Mouse (Mus musculus) myocyte (in vitro differentiated cells): ENCODE results near the gene Plcd4.

Experiments used
- CEBPB ChIP-seq: IDR thresholded peaks from 2 replicates; pipeline ENCODE4 v1.6.1; 2011; ENCODE audit warnings: mild to moderate bottlenecking, moderate library complexity; ENCODE audit not compliant: poor library complexity, insufficient read depth, severe bottlenecking
- E2F4 ChIP-seq: IDR thresholded peaks from one replicate; pipeline ENCODE4 v1.6.1; 2011; ENCODE audit warnings: mild to moderate bottlenecking, control low read depth, moderate library complexity; ENCODE audit not compliant: insufficient read depth
- MAX ChIP-seq: IDR thresholded peaks from one replicate; pipeline ENCODE4 v1.6.1; 2011; ENCODE audit warnings: low read depth, mild to moderate bottlenecking, control low read depth
- MYOD1 ChIP-seq, 3 experiments: IDR thresholded peaks; one replicate each; pipeline ENCODE4 v1.6.1; 2011; ENCODE audit warnings: control low read depth in 2 of 3, low read depth in 2 of 3, mild to moderate bottlenecking in 2 of 3, moderate library complexity in 1 of 3; ENCODE audit not compliant: insufficient read length in 2 of 3, control insufficient read depth in 1 of 3
- MYOG ChIP-seq, 3 experiments: IDR thresholded peaks; one replicate each; pipeline ENCODE4 v1.6.1; 2011; ENCODE audit warnings: control low read depth in 2 of 3, low read depth in 2 of 3, mild to moderate bottlenecking in 2 of 3; ENCODE audit not compliant: insufficient read length in 2 of 3, control insufficient read depth in 1 of 3, insufficient read depth in 1 of 3
- POLR2A ChIP-seq: IDR thresholded peaks from one replicate; pipeline ENCODE4 v1.6.1; 2011; ENCODE audit warnings: low read depth, mild to moderate bottlenecking, control low read depth, moderate library complexity; ENCODE audit not compliant: insufficient read length
- POLR2AphosphoS2 ChIP-seq: IDR thresholded peaks from one replicate; pipeline ENCODE4 v1.6.1; 2011; ENCODE audit warnings: low read depth, control low read depth; ENCODE audit not compliant: insufficient read length
- REST ChIP-seq: IDR thresholded peaks from one replicate; pipeline ENCODE4 v1.6.1; 2011; ENCODE audit warnings: mild to moderate bottlenecking, control low read depth, moderate library complexity; ENCODE audit not compliant: insufficient read depth, insufficient read length
- SRF ChIP-seq: IDR thresholded peaks from one replicate; pipeline ENCODE4 v1.6.1; 2011; ENCODE audit warnings: low read depth; ENCODE audit not compliant: control insufficient read depth, insufficient read length
- TCF12 ChIP-seq: IDR thresholded peaks from one replicate; pipeline ENCODE4 v1.6.1; 2011; ENCODE audit warnings: mild to moderate bottlenecking, control low read depth; ENCODE audit not compliant: poor library complexity, insufficient read depth, severe bottlenecking
- TCF3 ChIP-seq: IDR thresholded peaks from one replicate; pipeline ENCODE4 v1.6.1; 2011; ENCODE audit warnings: low read depth, control low read depth; ENCODE audit not compliant: insufficient read length
- USF1 ChIP-seq: IDR thresholded peaks from one replicate; pipeline ENCODE4 v1.6.1; 2011; ENCODE audit warnings: low read depth, mild to moderate bottlenecking, control low read depth, moderate library complexity

- no peak for TF ChIP-seq POLR2A
- TF ChIP-seq E2F4, result no peak
- no peak for TF ChIP-seq USF1
- TF ChIP-seq SRF, result no peak
- TF ChIP-seq CEBPB, result no peak
- no peak for TF ChIP-seq POLR2AphosphoS2
- TF ChIP-seq MAX, result no peak
- TF ChIP-seq MYOD1 (IDR thresholded peaks at IDR 0.05; ENCODE audit: control insufficient read depth in 1 of 3, insufficient read length in 2 of 3, low read depth in 2 of 3), result no peak
- TF ChIP-seq REST, result no peak
- no peak for TF ChIP-seq TCF3
- no peak for TF ChIP-seq MYOG (IDR thresholded peaks at IDR 0.05; ENCODE audit: control insufficient read depth in 1 of 3, insufficient read depth in 1 of 3, insufficient read length in 2 of 3, low read depth in 2 of 3)
- TF ChIP-seq TCF12, result no peak
These were observed 22.8 kb upstream of the Plcd4 start for GRCm38 (mm10) chr1:74519875-74520274.
